Mouse (Mus musculus): ENCODE results near the gene Rnf150. TPM values are rescaled to one million over a fixed set of nuclear protein-coding genes. Genes with fewer than 3 reads are reported as not detected.

Rnf150 gene
- 0.21 TPM for total RNA-seq (2023)

GRCm38 (mm10) chr8:82863041-82863744 is at the start of gene Rnf150:
Gene Rnf150 (plus strand): TSS chr8:82863356.

Other genes with a start within 250 kb of the Rnf150 start
- gene Zfp330, start 89.2 kb upstream of the Rnf150 start, total RNA-seq (2023): 88.2 TPM